Mouse (Mus musculus) kidney, postnatal 0 days (tissue): ENCODE data around the gene Pptc7. TPM values are rescaled to one million over a fixed set of nuclear protein-coding genes. Genes with fewer than 3 reads are reported as not detected.
"Not testable (repeated sequence)": the region's sequence is repeated elsewhere in the genome, so short reads cannot be mapped to it uniquely, and the experiment has no call there.

Experiments
- ATAC-seq: fragments of 200-750 bp; cut with Nextera tagmentation; replicated peaks from 2 replicates; pipeline ENCODE4 v1.8.0; 2017; ENCODE audit warnings: low read depth, moderate number of reproducible peaks, moderate TSS enrichment, moderate library complexity; ENCODE audit not compliant: low FRiP score
- DNase-seq: peaks from one replicate; pipeline ENCODE4 v3.0.0-alpha.2; 2016; ENCODE audit warnings: low spot score
- H3K27ac ChIP-seq: fragments of 300-500 bp; sonication (generic); 2 replicates; pipeline ENCODE4 v1.5.1; 2014; ENCODE audit warnings: mild to moderate bottlenecking
- H3K27me3 ChIP-seq: fragments of 300-500 bp; sonication (generic); 2 replicates; pipeline ENCODE4 v1.6.1; 2014; ENCODE audit warnings: low read length, mixed read lengths; ENCODE audit not compliant: insufficient read depth
- H3K36me3 ChIP-seq: fragments of 300-500 bp; sonication (generic); 2 replicates; pipeline ENCODE4 v1.6.1; 2014; ENCODE audit warnings: low read length, mixed read lengths; ENCODE audit not compliant: insufficient read depth
- H3K4me1 ChIP-seq: fragments of 300-500 bp; sonication (generic); replicated peaks from 2 replicates; pipeline ENCODE4 v1.6.1; 2014; ENCODE audit warnings: antibody characterized with exemption, low read length, mixed read lengths; ENCODE audit not compliant: insufficient read depth
- H3K4me2 ChIP-seq: fragments of 300-500 bp; sonication (generic); 2 replicates; pipeline ENCODE4 v1.6.1; 2014; ENCODE audit warnings: mild to moderate bottlenecking, low read length, moderate library complexity, mixed read lengths
- H3K4me3 ChIP-seq: fragments of 300-500 bp; sonication (generic); replicated peaks from 2 replicates; pipeline ENCODE4 v1.5.1; 2014; ENCODE audit warnings: low read depth, low read length
- H3K9ac ChIP-seq: fragments of 300-500 bp; sonication (generic); 2 replicates; pipeline ENCODE4 v1.6.1; 2014; ENCODE audit warnings: low read depth, low read length
- H3K9me3 ChIP-seq: fragments of 300-500 bp; sonication (generic); replicated peaks from 2 replicates; pipeline ENCODE4 v1.6.1; 2016; ENCODE audit warnings: low read length, inconsistent platforms, mixed read lengths
- CTCF ChIP-seq: IDR thresholded peaks from 2 replicates; pipeline ENCODE4 v1.5.1; 2016; ENCODE audit warnings: antibody characterized with exemption, low read depth, mild to moderate bottlenecking, moderate library complexity
- WGBS: fragments of 180-500 bp; shearing (Covaris S2); extraction: QIAGEN DNeasy Blood & Tissue Kit; methylation state at CpG from one replicate; pipeline ENCODE4 v1.1.7; 2014; 5-methylcytosine and 5-hydroxymethylcytosine counted together
- polyA plus RNA-seq: library from polyadenylated mRNA; unstranded; fragments of >200 nt; fragmentation: Nextera tagmentation; extraction: Ambion mirVana; gene quantifications from 2 replicates; pipeline ENCODE4 v1.2.1, GENCODE M21; 2015

The Pptc7 gene
- polyA plus RNA-seq, 1 experiment from 2014 or later: 12.1 TPM

GRCm38 (mm10) chr5:122312942-122313684 is 28.9 kb downstream of the Pptc7 start:
- Histone ChIP-seq H3K27me3 (no peaks in the 10 kb centered on the region), H3K36me3 (peaks cover 25% of the 10 kb centered on the region), H3K4me2 (no peak overlapping the region), H3K9me3 (no peaks in the 10 kb centered on the region), H3K27ac (no peak overlapping the region), H3K4me1 (peaks cover 10% of the 10 kb centered on the region; the same call in 1 of the 2 replicates), H3K4me3 (no peak overlapping the region), H3K9ac (no peak overlapping the region)
- ATAC-seq (no peak), DNase-seq (no peak)
- TF ChIP-seq CTCF: no peak
- whole genome bisulfite sequencing: 79% methylated on average over 17 of the region's 17 CpGs

GRCm38 (mm10) chr5:122314966-122315667 is 31.0 kb downstream of the Pptc7 start:
- TF ChIP-seq CTCF: peak; percentile 59
- H3K4me1 ChIP-seq: peaks cover 10% of the 10 kb centered on the region; the same call in 1 of the 2 replicates
- no peak overlapping the region for H3K9ac ChIP-seq
- 36% methylated on average over 20 of the region's 20 CpGs for WGBS
- H3K9me3 ChIP-seq: no peaks in the 10 kb centered on the region
- ATAC-seq (peak; percentile 95), DNase-seq (peak; percentile 86)
- peak overlapping the region; percentile 73 for H3K27ac ChIP-seq
- no peaks in the 10 kb centered on the region for H3K27me3 ChIP-seq
- H3K4me3 ChIP-seq: no peak overlapping the region
- no peak overlapping the region for H3K4me2 ChIP-seq
- peaks cover 28% of the 10 kb centered on the region for H3K36me3 ChIP-seq

GRCm38 (mm10) chr5:122317329-122318045 is 33.3 kb downstream of the Pptc7 start:
- H3K4me1 ChIP-seq: peaks cover 10% of the 10 kb centered on the region; the same call in 1 of the 2 replicates
- H3K4me3 ChIP-seq: no peak overlapping the region
- H3K27me3 ChIP-seq: no peaks in the 10 kb centered on the region
- WGBS: 78% methylated on average over 11 of the region's 11 CpGs
- no peak overlapping the region for H3K9ac ChIP-seq
- peaks cover 37% of the 10 kb centered on the region; the same call in 1 of the 2 replicates for H3K36me3 ChIP-seq
- H3K9me3 ChIP-seq: no peaks in the 10 kb centered on the region
- TF ChIP-seq CTCF: no peak
- H3K4me2 ChIP-seq: no peak overlapping the region
- ATAC-seq (no peak), DNase-seq (no peak)
- no peak overlapping the region for H3K27ac ChIP-seq

GRCm38 (mm10) chr5:122318100-122318499 is 33.9 kb downstream of the Pptc7 start:
- DNase-seq: peak; percentile 18
- Histone ChIP-seq H3K9me3 (no peaks in the 10 kb centered on the region), H3K4me1 (peaks cover 8% of the 10 kb centered on the region; the same call in 1 of the 2 replicates), H3K4me3 (no peak overlapping the region), H3K4me2 (no peak overlapping the region), H3K27ac (no peak overlapping the region), H3K9ac (no peak overlapping the region), H3K36me3 (peaks cover 36% of the 10 kb centered on the region; the same call in 1 of the 2 replicates), H3K27me3 (no peaks in the 10 kb centered on the region)
- 78% methylated on average over 3 of the region's 3 CpGs for WGBS
- peak; percentile 56 for TF ChIP-seq CTCF
- no peak for ATAC-seq

DNA sequence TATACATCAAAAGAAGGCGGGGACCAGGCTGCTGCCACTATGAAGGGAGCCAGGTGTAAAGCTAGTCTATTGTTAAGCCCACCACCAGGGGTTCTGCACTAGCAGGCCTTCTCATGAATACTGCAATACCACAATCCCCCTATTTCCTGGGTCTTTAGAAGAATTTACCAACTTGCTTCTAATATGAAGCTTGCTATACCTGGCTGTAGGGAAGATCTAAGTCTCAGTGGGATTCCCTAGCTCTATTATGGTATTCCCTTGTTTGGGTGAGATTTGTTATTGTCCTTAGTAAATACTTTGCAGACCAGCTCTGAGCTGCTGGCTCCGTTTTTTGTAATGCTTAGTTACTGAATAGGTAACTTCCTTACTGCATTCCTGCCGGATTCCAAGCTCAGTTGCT is 34.8 kb downstream of the Pptc7 start:
- H3K27ac ChIP-seq: peak overlapping the region; percentile 60; the same call in 1 of the 2 replicates
- H3K27me3 ChIP-seq, H3K4me2 ChIP-seq, ATAC-seq, DNase-seq, H3K9me3 ChIP-seq, H3K4me1 ChIP-seq, H3K4me3 ChIP-seq, H3K9ac ChIP-seq: not testable (repeated sequence)
- peaks cover 30% of the 10 kb centered on the region; the same call in 1 of the 2 replicates for H3K36me3 ChIP-seq
- WGBS: 87% methylated on average over 3 of the region's 3 CpGs

DNA sequence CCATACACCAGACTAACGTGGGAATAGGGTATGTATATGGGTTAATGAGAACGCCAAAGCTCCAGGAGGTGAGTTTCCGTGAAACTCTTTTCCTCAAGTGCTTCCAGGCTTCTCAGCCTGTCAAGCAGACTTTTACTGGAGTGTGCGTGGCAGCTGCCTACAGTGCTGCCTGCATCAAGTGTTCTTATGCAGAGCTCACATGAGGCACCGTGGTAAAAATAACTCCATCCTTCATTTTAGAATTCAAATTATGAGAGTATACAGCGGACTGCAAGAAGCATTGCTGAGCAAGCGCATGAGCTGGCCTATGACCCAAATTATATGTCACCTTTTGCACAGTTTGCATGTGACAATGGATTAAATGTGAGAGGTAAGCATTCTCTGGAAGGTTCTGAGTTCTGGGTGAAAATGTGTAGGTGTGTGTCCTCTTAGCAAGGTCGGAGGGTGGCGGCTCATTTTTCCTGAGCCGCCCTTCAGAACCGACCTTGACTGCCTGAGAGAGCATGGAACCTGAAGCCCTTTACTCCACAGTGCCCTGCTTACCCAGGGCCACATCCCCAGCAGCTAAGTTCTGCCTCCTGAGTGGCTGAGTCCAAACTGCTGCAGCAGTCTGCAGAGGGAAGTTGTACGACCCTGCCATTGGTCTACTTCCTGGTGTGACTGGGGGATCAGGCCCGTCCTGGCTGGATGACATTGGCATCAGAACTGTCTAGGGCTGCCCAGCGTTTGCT is 35.5 kb downstream of the Pptc7 start:
- ATAC-seq: no peak
- no peak for DNase-seq
- Histone ChIP-seq H3K36me3 (peaks cover 33% of the 10 kb centered on the region; the same call in 1 of the 2 replicates), H3K9ac (no peak overlapping the region), H3K4me2 (no peak overlapping the region), H3K27ac (peak overlapping the region; percentile 60), H3K9me3 (no peaks in the 10 kb centered on the region), H3K4me1 (peaks cover 7% of the 10 kb centered on the region; the same call in 1 of the 2 replicates), H3K4me3 (no peak overlapping the region), H3K27me3 (no peaks in the 10 kb centered on the region)
- no peak for TF ChIP-seq CTCF
- WGBS: 81% methylated on average over 14 of the region's 14 CpGs
